Mouse (Mus musculus) megakaryocyte, embryonic 14.5 days (primary cell): ENCODE results near the gene Rpain. TPM values are rescaled to one million over a fixed set of nuclear protein-coding genes. Genes with fewer than 3 reads are reported as not detected.

ENCODE experiments used
- H3K27me3 ChIP-seq: replicated peaks from 2 replicates; pipeline ENCODE3; 2012; ENCODE audit warnings: inconsistent platforms
- H3K36me3 ChIP-seq: replicated peaks from 2 replicates; pipeline ENCODE3; 2012; ENCODE audit warnings: low read length, inconsistent platforms, mixed read lengths
- H3K4me1 ChIP-seq: 2 replicates; pipeline ENCODE4 v1.6.1; 2012; ENCODE audit warnings: inconsistent platforms
- H3K4me3 ChIP-seq: replicated peaks from 2 replicates; pipeline ENCODE3; 2012; ENCODE audit warnings: moderate library complexity, mild to moderate bottlenecking, inconsistent platforms
- H3K9me3 ChIP-seq: 2 replicates; pipeline ENCODE4 v1.6.1; 2012; ENCODE audit warnings: inconsistent platforms
- FLI1 ChIP-seq: IDR thresholded peaks from 2 replicates; pipeline ENCODE4 v1.6.1; 2012; ENCODE audit warnings: low read length, inconsistent platforms, mixed read lengths
- GATA1 ChIP-seq: IDR thresholded peaks from 3 replicates; pipeline ENCODE4 v1.6.1; 2012; ENCODE audit warnings: mixed read lengths, low read length, inconsistent platforms, borderline replicate concordance
- polyA plus RNA-seq: library from polyadenylated mRNA; stranded (reverse); fragments of >175 nt; gene quantifications from 2 replicates; pipeline ENCODE4 v1.2.3, GENCODE M21; 2012; ENCODE audit warnings: low replicate concordance; ENCODE audit not compliant: insufficient read depth

The Rpain gene
- polyA plus RNA-seq, 1 experiment, result 9.3 TPM

GRCm38 (mm10) chr11:70982557-70983228 is 12.7 kb downstream of the Rpain start, which contains the start of gene C1qbp:
C1qbp (minus strand) TSS chr11:70983026.
- Histone ChIP-seq H3K36me3 (peaks cover 77% of the 10 kb centered on the region), H3K4me1 (peaks cover 48% of the 10 kb centered on the region), H3K27me3 (no peaks in the 10 kb centered on the region), H3K4me3 (peak within 1 kb of the TSS; percentile 98), H3K9me3 (no peaks in the 10 kb centered on the region)
- TF ChIP-seq FLI1 (no peak), GATA1 (no peak)

GRCm38 (mm10) chr11:71001167-71001566 is 31.2 kb downstream of the Rpain start:
- Histone ChIP-seq H3K4me1 (peaks cover 29% of the 10 kb centered on the region), H3K36me3 (peaks cover 57% of the 10 kb centered on the region), H3K27me3 (no peaks in the 10 kb centered on the region), H3K4me3 (no peak overlapping the region), H3K9me3 (no peaks in the 10 kb centered on the region)
- TF ChIP-seq GATA1 (no peak), FLI1 (no peak)

- no peak for TF ChIP-seq GATA1
- TF ChIP-seq FLI1, result no peak
- Histone ChIP-seq H3K36me3 (peaks cover 55% of the 10 kb centered on the region), H3K4me3 (peak overlapping the region; percentile 95), H3K27me3 (no peaks in the 10 kb centered on the region), H3K4me1 (peaks cover 34% of the 10 kb centered on the region), H3K9me3 (no peaks in the 10 kb centered on the region)
Measured at GRCm38 (mm10) chr11:71003611-71004315, 33.8 kb downstream of the Rpain start.

- TF ChIP-seq FLI1 (no peak), GATA1 (no peak)
- Histone ChIP-seq H3K9me3 (no peaks in the 10 kb centered on the region), H3K4me3 (peak within 1 kb of the TSS; percentile 95), H3K36me3 (peaks cover 55% of the 10 kb centered on the region), H3K27me3 (no peaks in the 10 kb centered on the region), H3K4me1 (peaks cover 40% of the 10 kb centered on the region)
Measured at GRCm38 (mm10) chr11:71004316-71004773, 34.3 kb downstream of the Rpain start, which contains the start of gene Dhx33. Dhx33 (minus strand) TSS chr11:71004437.

GRCm38 (mm10) chr11:71005046-71005445 is 35.0 kb downstream of the Rpain start:
- Histone ChIP-seq H3K27me3 (no peaks in the 10 kb centered on the region), H3K4me1 (peaks cover 42% of the 10 kb centered on the region), H3K36me3 (peaks cover 55% of the 10 kb centered on the region), H3K9me3 (no peaks in the 10 kb centered on the region), H3K4me3 (peak overlapping the region; percentile 95)
- TF ChIP-seq FLI1 (no peak), GATA1 (no peak)

GRCm38 (mm10) chr11:71007026-71007425 is 37.0 kb downstream of the Rpain start:
- Histone ChIP-seq H3K9me3 (no peaks in the 10 kb centered on the region), H3K27me3 (no peaks in the 10 kb centered on the region), H3K4me3 (no peak overlapping the region), H3K36me3 (peaks cover 60% of the 10 kb centered on the region), H3K4me1 (peaks cover 32% of the 10 kb centered on the region)
- TF ChIP-seq GATA1 (no peak), FLI1 (no peak)

GRCm38 (mm10) chr11:71007831-71008230 is 37.8 kb downstream of the Rpain start:
- no peaks in the 10 kb centered on the region for H3K27me3 ChIP-seq
- H3K9me3 ChIP-seq, result no peaks in the 10 kb centered on the region
- H3K4me3 ChIP-seq, result no peak overlapping the region
- peaks cover 24% of the 10 kb centered on the region for H3K4me1 ChIP-seq
- peaks cover 66% of the 10 kb centered on the region for H3K36me3 ChIP-seq
- no peak for TF ChIP-seq FLI1
- no peak for TF ChIP-seq GATA1

GRCm38 (mm10) chr11:71008321-71008720 is 38.3 kb downstream of the Rpain start:
- peaks cover 19% of the 10 kb centered on the region for H3K4me1 ChIP-seq
- H3K9me3 ChIP-seq, result no peaks in the 10 kb centered on the region
- TF ChIP-seq GATA1 (no peak), FLI1 (no peak)
- H3K36me3 ChIP-seq, result peaks cover 71% of the 10 kb centered on the region
- H3K4me3 ChIP-seq, result no peak overlapping the region
- no peaks in the 10 kb centered on the region for H3K27me3 ChIP-seq

GRCm38 (mm10) chr11:71012743-71013142 is 42.7 kb downstream of the Rpain start:
- TF ChIP-seq FLI1 (no peak), GATA1 (no peak)
- Histone ChIP-seq H3K9me3 (no peaks in the 10 kb centered on the region), H3K27me3 (no peaks in the 10 kb centered on the region), H3K4me3 (no peak overlapping the region), H3K36me3 (peaks cover 90% of the 10 kb centered on the region), H3K4me1 (peaks cover 38% of the 10 kb centered on the region)

- Histone ChIP-seq H3K9me3 (no peaks in the 10 kb centered on the region), H3K4me1 (peaks cover 50% of the 10 kb centered on the region), H3K27me3 (no peaks in the 10 kb centered on the region), H3K36me3 (peaks cover 56% of the 10 kb centered on the region), H3K4me3 (no peak overlapping the region)
- TF ChIP-seq GATA1 (no peak), FLI1 (no peak)
Measured at GRCm38 (mm10) chr11:71017051-71017450, 47.0 kb downstream of the Rpain start.
